Mouse (Mus musculus): Measurements from ENCODE around the gene Bsn. TPM values are rescaled to one million over a fixed set of nuclear protein-coding genes. Genes with fewer than 3 reads are reported as not detected.

Bsn gene
- polyA plus RNA-seq, 1 experiment from 2014 or later: 5.4 TPM

DNA sequence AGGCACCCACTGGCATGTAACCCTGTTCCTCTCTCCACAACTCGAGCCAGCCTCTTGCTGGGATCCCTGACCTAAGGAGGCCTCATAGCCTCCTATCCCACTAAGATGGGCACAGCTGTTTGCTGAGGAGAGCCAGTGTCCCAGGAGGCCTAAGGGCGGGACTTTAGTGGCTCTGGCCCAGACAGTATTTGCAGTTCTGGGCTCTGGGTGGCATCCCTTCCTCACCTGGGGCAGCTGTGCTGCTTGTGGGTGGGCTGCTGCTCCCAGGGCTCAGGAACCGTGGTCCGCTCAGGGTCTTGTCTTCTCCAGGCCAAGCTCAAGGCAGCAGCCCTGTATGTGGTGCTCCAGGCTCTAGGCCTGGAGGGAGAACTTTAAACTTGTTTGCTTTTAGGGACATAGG, 143.6 kb downstream of the Bsn start:
- H3K27ac ChIP-seq: no peak overlapping the region
- peaks cover 19% of the 10 kb centered on the region for H3K4me1 ChIP-seq
- H3K27me3 ChIP-seq: no peaks in the 10 kb centered on the region
- no peak overlapping the region for H3K4me3 ChIP-seq
- H3K9me3 ChIP-seq (replicated peaks): no peaks in the 10 kb centered on the region
- 96% methylated on average over 4 of the region's 4 CpGs for WGBS
- H3K9ac ChIP-seq: no peak overlapping the region
- H3K36me3 ChIP-seq: peaks cover 63% of the 10 kb centered on the region
- no peak overlapping the region for H3K4me2 ChIP-seq (replicated peaks)
- ATAC-seq (ENCODE audit: low FRiP score): no peak

Small RNA genes within 50 kb of the gene (microRNA-seq; reads per million reads assigned to microRNA genes)
- not detected for gene Gm47303
- not detected for gene Mir7088

Other genes with a start within 250 kb of the Bsn start
- 15.8 and 17.4 TPM in 2 replicates for gene Traip, start 240.2 kb downstream of the Bsn start, polyA plus RNA-seq (2016; fragmentation: Nextera tagmentation; extraction: Ambion mirVana)
- gene Uba7, start 214.9 kb downstream of the Bsn start, polyA plus RNA-seq (2016; fragmentation: Nextera tagmentation; extraction: Ambion mirVana): 11.5 and 12.7 TPM in 2 replicates
- gene Gm20661, start 207.3 kb downstream of the Bsn start, polyA plus RNA-seq (2016; fragmentation: Nextera tagmentation; extraction: Ambion mirVana): 3.2 and 3.3 TPM in 2 replicates
- 51.0 and 52.6 TPM in 2 replicates for gene Inka1, start 204.5 kb downstream of the Bsn start, polyA plus RNA-seq (2016; fragmentation: Nextera tagmentation; extraction: Ambion mirVana)
- 5.5 and 5.7 TPM in 2 replicates for gene Cdhr4, start 197.9 kb downstream of the Bsn start, polyA plus RNA-seq (2016; fragmentation: Nextera tagmentation; extraction: Ambion mirVana)
- gene Gm20662, start 194.0 kb downstream of the Bsn start, polyA plus RNA-seq (2016; fragmentation: Nextera tagmentation; extraction: Ambion mirVana): 0.13 TPM in 1 of 2 replicates, not detected in the other
- gene Ip6k1, start 187.9 kb downstream of the Bsn start, polyA plus RNA-seq (2016; fragmentation: Nextera tagmentation; extraction: Ambion mirVana): 100 and 102 TPM in 2 replicates
- 21.9 and 25.0 TPM in 2 replicates for gene Gmppb, start 141.1 kb downstream of the Bsn start, polyA plus RNA-seq (2016; fragmentation: Nextera tagmentation; extraction: Ambion mirVana)
- gene Amigo3, start 137.2 kb downstream of the Bsn start, polyA plus RNA-seq (2016; fragmentation: Nextera tagmentation; extraction: Ambion mirVana): 3.9 TPM in 2 replicates
- 0.31 and 0.72 TPM in 2 replicates for gene Mst1, start 109.9 kb downstream of the Bsn start, polyA plus RNA-seq (2016; fragmentation: Nextera tagmentation; extraction: Ambion mirVana)
- gene Rnf123, start 107.0 kb downstream of the Bsn start, polyA plus RNA-seq (2016; fragmentation: Nextera tagmentation; extraction: Ambion mirVana): 39.5 and 40.7 TPM in 2 replicates
- 54.3 and 58.6 TPM in 2 replicates for gene Apeh, start 95.8 kb downstream of the Bsn start, polyA plus RNA-seq (2016; fragmentation: Nextera tagmentation; extraction: Ambion mirVana)
- 74.7 and 80.4 TPM in 2 replicates for gene Dag1, start 73.6 kb upstream of the Bsn start, polyA plus RNA-seq (2016; fragmentation: Nextera tagmentation; extraction: Ambion mirVana)
- gene Nicn1, start 100.0 kb upstream of the Bsn start, polyA plus RNA-seq (2016; fragmentation: Nextera tagmentation; extraction: Ambion mirVana): 79.1 and 81.7 TPM in 2 replicates
- gene Amt, start 106.5 kb upstream of the Bsn start, polyA plus RNA-seq (2016; fragmentation: Nextera tagmentation; extraction: Ambion mirVana): 22.1 and 25.9 TPM in 2 replicates
- gene Rhoa, start 115.7 kb upstream of the Bsn start, polyA plus RNA-seq (2016; fragmentation: Nextera tagmentation; extraction: Ambion mirVana): 332 and 340 TPM in 2 replicates
- 43.0 and 44.2 TPM in 2 replicates for gene Tcta, start 115.8 kb upstream of the Bsn start, polyA plus RNA-seq (2016; fragmentation: Nextera tagmentation; extraction: Ambion mirVana)
- gene Gpx1, start 148.5 kb upstream of the Bsn start, polyA plus RNA-seq (2016; fragmentation: Nextera tagmentation; extraction: Ambion mirVana): 647 and 730 TPM in 2 replicates
- 133 and 137 TPM in 2 replicates for gene Usp4, start 157.5 kb upstream of the Bsn start, polyA plus RNA-seq (2016; fragmentation: Nextera tagmentation; extraction: Ambion mirVana)
- gene 1700102P08Rik, start 202.4 kb upstream of the Bsn start, polyA plus RNA-seq (2016; fragmentation: Nextera tagmentation; extraction: Ambion mirVana): 1.7 and 2.5 TPM in 2 replicates
- gene Ccdc36, start 238.1 kb upstream of the Bsn start, polyA plus RNA-seq (2016; fragmentation: Nextera tagmentation; extraction: Ambion mirVana): 1.2 and 1.3 TPM in 2 replicates
- not detected in 2 replicates for gene BC048562, start 246.1 kb upstream of the Bsn start, polyA plus RNA-seq (2016; fragmentation: Nextera tagmentation; extraction: Ambion mirVana)

All from hindbrain, embryonic 12.5 days (tissue).